Mouse (Mus musculus) ES-E14 (cell line): Measurements from ENCODE around the gene Plce1. TPM values are rescaled to one million over a fixed set of nuclear protein-coding genes. Genes with fewer than 3 reads are reported as not detected.

Experiments
- DNase-seq: peaks from one replicate; pipeline ENCODE4 v3.0.0-alpha.2; 2013; ENCODE audit warnings: low read depth, low spot score
- H3K27ac ChIP-seq: 2 replicates; pipeline ENCODE4 v1.5.1; 2012; ENCODE audit warnings: low read depth, mild to moderate bottlenecking, low read length, moderate library complexity, mixed read lengths; ENCODE audit not compliant: poor library complexity, insufficient read depth, severe bottlenecking
- H3K36me3 ChIP-seq: 2 replicates; pipeline ENCODE4 v1.6.1; 2012; ENCODE audit warnings: mild to moderate bottlenecking, low read length, moderate library complexity, mixed read lengths; ENCODE audit not compliant: control insufficient read depth, poor library complexity, insufficient read depth, severe bottlenecking
- H3K4me1 ChIP-seq, 2 experiments: fragments of 150-350 bp in 1 of 2; sonication (generic) in 1 of 2; 2 replicates each; pipeline ENCODE4 v1.6.1; 2012; ENCODE audit warnings: low read length in 2 of 2, mild to moderate bottlenecking in 1 of 2, mixed read lengths in 1 of 2; ENCODE audit not compliant: control insufficient read depth in 2 of 2, insufficient read depth in 2 of 2, poor library complexity in 1 of 2
- H3K4me3 ChIP-seq, 2 experiments: fragments of 150-350 bp in 1 of 2; sonication (generic) in 1 of 2; 2 replicates each; pipeline ENCODE4 v1.5.1; 2012; ENCODE audit warnings: low read length in 2 of 2, low read depth in 1 of 2, mild to moderate bottlenecking in 1 of 2, mixed read lengths in 1 of 2; ENCODE audit not compliant: insufficient read depth in 1 of 2, poor library complexity in 1 of 2, severe bottlenecking in 1 of 2
- H3K9ac ChIP-seq: 2 replicates; pipeline ENCODE4 v1.6.1; 2012; ENCODE audit warnings: low read depth, mild to moderate bottlenecking, low read length, mixed read lengths; ENCODE audit not compliant: poor library complexity, insufficient read depth, severe bottlenecking
- H3K9me3 ChIP-seq: fragments of 150-350 bp; sonication (generic); 2 replicates; pipeline ENCODE4 v1.6.1; 2012; ENCODE audit warnings: low read depth, mild to moderate bottlenecking, low read length; ENCODE audit not compliant: control insufficient read depth, insufficient read depth
- CHD2 ChIP-seq: IDR thresholded peaks from 2 replicates; pipeline ENCODE4 v1.6.1; 2014; ENCODE audit warnings: mild to moderate bottlenecking, low read depth, low read length, inconsistent platforms
- HCFC1 ChIP-seq: IDR thresholded peaks from 2 replicates; pipeline ENCODE4 v1.6.1; 2012; ENCODE audit warnings: low read length, inconsistent platforms, borderline replicate concordance; ENCODE audit not compliant: insufficient read depth
- MAFK ChIP-seq: IDR thresholded peaks from 2 replicates; pipeline ENCODE4 v1.6.1; 2014; ENCODE audit warnings: mild to moderate bottlenecking, low read depth, low read length, inconsistent platforms; ENCODE audit not compliant: insufficient read depth
- ZC3H11A ChIP-seq: IDR thresholded peaks from 2 replicates; pipeline ENCODE4 v1.6.1; 2012; ENCODE audit warnings: low read depth, mild to moderate bottlenecking, inconsistent platforms, low read length, borderline replicate concordance
- ZNF384 ChIP-seq: IDR thresholded peaks from 2 replicates; pipeline ENCODE4 v1.6.1; 2012; ENCODE audit warnings: low read depth, low read length, inconsistent platforms
- in situ Hi-C, 2 experiments: fragments of 600-800 bp; cut with MboI; formaldehyde crosslinking; loops; one replicate each; pipeline ENCODE4 v1.15.1; 2025; ENCODE audit warnings: low sequenced_read_pairs in 2 of 2, inconsistent platforms in 1 of 2; ENCODE audit not compliant: unreplicated experiment in 2 of 2
- total RNA-seq: library from RNA; depleted of rRNA; stranded (reverse); fragments of 300-350 nt; gene quantifications from 2 replicates; pipeline ENCODE4 v1.2.3, GENCODE M21; 2012

Gene Plce1
- total RNA-seq, 1 experiment, result 2.2 TPM

GRCm38 (mm10) chr19:38665398-38665797, 184.5 kb downstream of the Plce1 start:
- no peak for DNase-seq
- TF ChIP-seq MAFK (no peak), ZC3H11A (no peak), HCFC1 (no peak), CHD2 (no peak), ZNF384 (no peak)
- Histone ChIP-seq H3K9me3 (no peaks in the 10 kb centered on the region), H3K4me3 (no peak overlapping the region), H3K9ac (no peak overlapping the region), H3K27ac (no peak overlapping the region), H3K4me1 (no peaks in the 10 kb centered on the region), H3K36me3 (no peaks in the 10 kb centered on the region)
- in situ Hi-C loops, result no loop called here

DNA sequence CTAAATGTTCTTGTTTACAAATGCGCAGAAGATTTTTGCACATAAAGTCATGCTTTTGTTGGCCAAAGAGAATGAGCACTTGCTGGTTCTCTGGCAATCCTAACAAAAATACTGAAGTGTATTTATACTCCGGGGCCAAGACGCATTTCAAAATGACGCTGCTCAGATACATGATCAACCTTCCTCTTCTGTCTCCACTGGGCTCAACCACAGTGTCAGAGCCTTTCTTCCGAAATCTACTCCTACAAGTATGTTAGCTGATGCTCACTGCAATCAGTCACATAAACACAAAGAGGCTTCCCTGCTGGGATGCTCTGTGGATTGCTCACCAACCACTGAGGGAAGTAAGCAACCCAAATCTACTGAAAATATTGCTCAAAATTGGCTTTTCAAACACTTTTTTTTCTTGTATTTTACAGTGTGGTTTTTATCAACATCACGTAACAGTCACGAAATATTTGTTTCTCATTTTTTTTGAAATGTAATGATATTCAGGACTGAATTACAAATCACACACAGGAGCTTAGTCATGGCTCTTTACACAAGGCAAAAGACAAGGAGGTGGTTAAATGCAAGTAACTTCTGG, 191.2 kb downstream of the Plce1 start:
- Histone ChIP-seq H3K4me1 (no peaks in the 10 kb centered on the region), H3K27ac (no peak overlapping the region), H3K9me3 (no peaks in the 10 kb centered on the region), H3K9ac (no peak overlapping the region), H3K4me3 (no peak overlapping the region), H3K36me3 (no peaks in the 10 kb centered on the region)
- DNase-seq, result no peak
- in situ Hi-C loops, result no loop called here
- TF ChIP-seq CHD2 (no peak), MAFK (no peak), HCFC1 (no peak), ZC3H11A (no peak), ZNF384 (no peak)

DNA sequence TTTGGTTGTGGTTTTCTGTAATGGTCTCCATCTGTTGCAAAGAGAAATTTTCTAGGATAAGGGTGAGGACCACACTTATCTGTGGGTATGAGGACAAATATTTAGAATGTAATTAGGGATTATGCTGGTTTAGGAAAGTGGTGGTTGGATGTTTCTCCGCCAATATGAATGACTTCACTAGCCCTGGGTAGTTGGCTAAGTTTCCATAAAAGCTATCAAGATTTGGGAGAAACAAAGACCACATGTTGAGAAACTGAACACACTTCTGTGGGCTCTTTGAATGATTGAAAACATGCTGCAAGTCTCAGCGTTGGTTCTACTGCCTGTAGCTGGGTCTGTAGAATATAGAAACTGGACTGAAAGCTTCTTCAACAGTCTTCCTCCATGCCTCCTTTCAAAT, 193.0 kb downstream of the Plce1 start:
- Histone ChIP-seq H3K4me3 (no peak overlapping the region), H3K4me1 (no peaks in the 10 kb centered on the region), H3K9ac (no peak overlapping the region), H3K36me3 (no peaks in the 10 kb centered on the region), H3K9me3 (no peaks in the 10 kb centered on the region), H3K27ac (no peak overlapping the region)
- in situ Hi-C loops, result no loop called here
- DNase-seq, result no peak
- TF ChIP-seq ZC3H11A (no peak), CHD2 (no peak), ZNF384 (no peak), HCFC1 (no peak), MAFK (no peak)

DNA sequence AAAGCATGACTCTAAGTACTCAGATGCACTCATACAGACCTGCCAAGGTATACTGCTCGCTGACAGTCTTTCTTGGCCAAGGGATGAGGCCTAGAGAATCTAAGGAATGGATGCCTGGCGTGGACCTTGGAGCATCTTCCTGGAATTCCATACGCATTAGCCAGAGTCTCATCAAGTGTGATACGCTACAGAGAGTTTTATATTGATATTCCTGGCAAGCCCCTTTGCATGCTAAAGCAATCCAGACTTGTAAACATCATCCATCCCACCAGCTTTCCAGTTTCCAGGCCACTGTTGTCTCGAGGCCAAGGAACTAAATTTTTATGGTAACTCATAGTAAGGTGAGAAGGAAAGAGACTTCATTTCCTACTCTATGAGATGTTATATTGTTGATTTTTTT, 197.7 kb downstream of the Plce1 start:
- in situ Hi-C loops, result no loop called here
- no peak overlapping the region for H3K27ac ChIP-seq
- no peak for DNase-seq
- no peak overlapping the region for H3K9ac ChIP-seq
- TF ChIP-seq ZC3H11A, result no peak
- TF ChIP-seq MAFK, result no peak
- no peak for TF ChIP-seq ZNF384
- no peak for TF ChIP-seq CHD2
- no peak for TF ChIP-seq HCFC1
- no peaks in the 10 kb centered on the region for H3K9me3 ChIP-seq
- no peaks in the 10 kb centered on the region for H3K4me1 ChIP-seq
- H3K36me3 ChIP-seq, result no peaks in the 10 kb centered on the region
- H3K4me3 ChIP-seq, result no peak overlapping the region

DNA sequence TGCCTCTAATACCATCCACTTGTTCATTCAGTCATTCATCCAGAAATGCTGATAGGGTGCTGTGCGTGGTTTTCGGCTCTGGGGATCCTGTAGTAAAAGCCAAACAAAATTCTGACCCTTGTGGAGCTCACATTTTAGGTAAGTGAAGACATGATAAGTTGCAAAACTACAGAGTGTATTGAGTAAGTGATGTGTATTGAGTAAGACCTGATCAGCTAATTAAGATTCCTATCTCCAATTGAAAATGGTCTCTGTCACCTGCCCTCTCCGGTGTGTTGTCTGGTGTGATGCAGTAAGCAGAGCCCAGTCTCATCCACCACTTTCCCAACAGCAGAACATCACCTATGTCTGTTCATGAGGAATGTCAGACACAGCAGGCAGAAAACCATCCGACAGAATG, 198.6 kb downstream of the Plce1 start:
- no peaks in the 10 kb centered on the region for H3K9me3 ChIP-seq
- DNase-seq, result no peak
- no peak overlapping the region for H3K27ac ChIP-seq
- no peaks in the 10 kb centered on the region for H3K4me1 ChIP-seq
- TF ChIP-seq CHD2, result no peak
- no peak for TF ChIP-seq ZC3H11A
- TF ChIP-seq ZNF384, result no peak
- no peak for TF ChIP-seq MAFK
- no peak for TF ChIP-seq HCFC1
- H3K36me3 ChIP-seq, result no peaks in the 10 kb centered on the region
- no peak overlapping the region for H3K4me3 ChIP-seq
- H3K9ac ChIP-seq, result no peak overlapping the region
- in situ Hi-C loops, result no loop called here
